Mouse (Mus musculus): ENCODE measurements at regions not wholly inside any gene's neighbourhood (a gene's known extent, or its start where the extent isn't known, plus 50 kb on each side); places are given as distances from the start of the nearest gene placed in this dataset.

DNA sequence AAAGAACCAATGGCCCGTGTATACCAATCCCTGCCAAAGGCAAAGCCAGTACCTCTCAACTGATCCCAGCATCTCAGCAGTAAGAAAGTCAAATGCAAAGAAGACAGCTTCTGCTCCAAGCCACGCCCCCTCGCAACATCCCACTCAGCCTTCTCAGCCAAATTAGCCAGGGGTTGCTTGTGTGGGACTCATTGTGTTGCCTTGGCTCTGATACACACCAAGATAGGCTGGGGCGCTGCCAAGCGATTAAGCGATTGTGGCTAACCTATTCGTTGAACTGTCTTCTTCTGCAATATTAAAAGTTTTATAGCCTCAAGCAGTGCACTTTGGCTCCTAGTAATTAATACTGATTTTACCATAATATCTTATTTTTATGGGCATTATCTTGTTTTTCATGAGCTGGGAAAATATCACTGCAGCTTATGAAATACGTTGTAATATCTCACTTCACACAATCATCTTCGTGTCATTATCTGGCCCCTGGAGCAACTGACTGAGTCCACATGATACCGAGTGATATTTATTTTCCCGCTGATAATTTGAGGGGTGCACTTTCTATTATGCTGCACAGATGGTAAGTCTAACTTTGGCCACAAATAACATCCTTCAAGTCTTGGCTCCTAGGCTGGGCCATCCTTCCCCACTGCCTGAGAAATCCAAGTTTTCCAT, 129.3 kb downstream of the Gm4791 start:
- Histone ChIP-seq H3K27ac (ENCODE audit: insufficient read depth, low read depth) (no peak overlapping the region), H3K9ac (ENCODE audit: insufficient read depth, low read depth) (no peak overlapping the region), H3K79me2 (replicated peaks; ENCODE audit: control insufficient read depth, extremely low read depth, insufficient read depth, poor library complexity, severe bottlenecking) (no peaks in the 10 kb centered on the region), H3K4me1 (ENCODE audit: control insufficient read depth in 1 of 2, insufficient read depth in 2 of 2) (no peaks in the 10 kb centered on the region), H3K36me3 (replicated peaks in 1 of 2; ENCODE audit: control insufficient read depth in 1 of 2, insufficient read depth in 1 of 2, low read length in 1 of 2) (no peaks in the 10 kb centered on the region), H3K9me3 (replicated peaks; ENCODE audit: low read length) (peaks cover 80% of the 10 kb centered on the region), H3K4me3 (replicated peaks in 1 of 3; ENCODE audit: low read depth in 2 of 3, low read length in 2 of 3, poor library complexity in 1 of 3) (no peak overlapping the region), H3K27me3 (replicated peaks) (no peaks in the 10 kb centered on the region), H3K4me2 (ENCODE audit: insufficient read depth, low read depth, poor library complexity, severe bottlenecking) (no peak overlapping the region)
- dilution Hi-C loops (cut with MboI; ENCODE audit: extremely low pct_ligation_motif_present, extremely low pct_unique_long_range_greater_than_20kb, low sequenced_read_pairs): no loop called here
- no peak for TF ChIP-seq ELF1 (IDR thresholded peaks at IDR 0.05; ENCODE audit: low read depth, low read length)
- TF ChIP-seq SMC3 (IDR thresholded peaks at IDR 0.05; ENCODE audit: low read depth, low read length): no peak
- no peak for TF ChIP-seq CHD1 (IDR thresholded peaks at IDR 0.05; ENCODE audit: low read depth, low read length)
- TF ChIP-seq NRF1 (IDR thresholded peaks at IDR 0.05; ENCODE audit: low read depth, low read length): no peak
- no peak for TF ChIP-seq KAT2A (IDR thresholded peaks at IDR 0.05; ENCODE audit: insufficient replicate concordance, low read length)
- TF ChIP-seq CHD2 (IDR thresholded peaks at IDR 0.05; ENCODE audit: low read length): no peak
- no peak for TF ChIP-seq PAX5 (IDR thresholded peaks at IDR 0.05; ENCODE audit: low read length)
- no peak for TF ChIP-seq JUN (IDR thresholded peaks at IDR 0.05; ENCODE audit: insufficient read depth, low read depth, low read length)
- TF ChIP-seq UBTF (IDR thresholded peaks at IDR 0.05; ENCODE audit: low read depth, low read length): no peak
- TF ChIP-seq JUND (conservative IDR thresholded peaks at IDR 0.05; ENCODE audit: low read depth, low read length): no peak
- TF ChIP-seq MAFK (IDR thresholded peaks at IDR 0.05; ENCODE audit: insufficient replicate concordance, low read length): no peak
- TF ChIP-seq MXI1 (IDR thresholded peaks at IDR 0.05; ENCODE audit: low read depth, low read length): no peak
- no peak for TF ChIP-seq HCFC1 (IDR thresholded peaks at IDR 0.05; ENCODE audit: low read depth, low read length)
- no peak for TF ChIP-seq SIN3A (IDR thresholded peaks at IDR 0.05; ENCODE audit: low read length)
- TF ChIP-seq CTCF (conservative IDR thresholded peaks at IDR 0.05 in 1 of 2, IDR thresholded peaks at IDR 0.05 in 1 of 2; ENCODE audit: low read depth in 2 of 2, low read length in 2 of 2): no peak
- TF ChIP-seq MAZ (IDR thresholded peaks at IDR 0.05; ENCODE audit: low read depth, low read length): no peak
- no peak for TF ChIP-seq IRF4 (IDR thresholded peaks at IDR 0.05; ENCODE audit: low read depth, low read length)
- TF ChIP-seq EP300 (IDR thresholded peaks at IDR 0.05; ENCODE audit: low read length): no peak
- no peak for TF ChIP-seq NELFE (IDR thresholded peaks at IDR 0.05; ENCODE audit: low read depth, low read length)
- TF ChIP-seq RCOR1 (conservative IDR thresholded peaks at IDR 0.05; ENCODE audit: low read depth, low read length): no peak
- DNase-seq (ENCODE audit: extremely low read depth): no peak
- in situ Hi-C loops (cut with MboI; ENCODE audit: low pct_ligation_motif_present, low pct_unique_long_range_greater_than_20kb, low sequenced_read_pairs): no loop called here

DNA sequence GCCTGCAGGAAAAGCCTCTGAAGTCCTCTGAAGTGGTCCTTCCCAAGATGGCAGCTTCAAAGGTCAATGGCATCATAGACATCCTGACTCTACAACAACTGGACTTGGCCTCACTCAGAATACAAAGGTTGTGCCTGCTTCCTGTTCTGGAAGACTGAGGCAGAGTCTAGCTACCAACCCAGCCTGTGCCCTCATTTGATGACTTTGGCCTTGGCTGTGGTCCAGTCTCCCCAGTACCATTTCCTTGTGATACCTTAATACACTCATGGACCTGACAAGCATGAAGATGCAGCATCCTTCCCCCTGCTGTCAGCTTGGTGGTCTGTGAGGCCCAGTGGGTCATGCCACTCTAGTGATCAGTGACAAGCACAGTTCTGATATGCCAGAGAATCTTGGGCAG, 130.6 kb downstream of the Gm4791 start:
- DNase-seq (ENCODE audit: extremely low read depth): no peak
- TF ChIP-seq TCF12 (IDR thresholded peaks at IDR 0.05; ENCODE audit: low read depth, low read length) (no peak), MAFK (IDR thresholded peaks at IDR 0.05; ENCODE audit: insufficient replicate concordance, low read length) (no peak), USF1 (IDR thresholded peaks at IDR 0.05; ENCODE audit: low read depth, low read length) (no peak), JUND (conservative IDR thresholded peaks at IDR 0.05; ENCODE audit: low read depth, low read length) (no peak), POLR2A (IDR thresholded peaks at IDR 0.05; ENCODE audit: low read depth, low read length) (no peak), E2F4 (IDR thresholded peaks at IDR 0.05; ENCODE audit: insufficient replicate concordance, low read depth, low read length) (no peak), MEF2A (IDR thresholded peaks at IDR 0.05; ENCODE audit: borderline replicate concordance, low read depth, low read length) (no peak), ETS1 (conservative IDR thresholded peaks at IDR 0.05; ENCODE audit: low read depth, low read length) (no peak), CHD2 (IDR thresholded peaks at IDR 0.05; ENCODE audit: low read length) (no peak), USF2 (conservative IDR thresholded peaks at IDR 0.05; ENCODE audit: low read depth, low read length) (no peak)
- no peak overlapping the region for H3K4me2 ChIP-seq (ENCODE audit: insufficient read depth, low read depth, poor library complexity, severe bottlenecking)
- no peaks in the 10 kb centered on the region for H3K4me1 ChIP-seq (ENCODE audit: control insufficient read depth in 1 of 2, insufficient read depth in 2 of 2)
- no peak overlapping the region for H3K4me3 ChIP-seq (replicated peaks in 1 of 3; ENCODE audit: low read depth in 2 of 3, low read length in 2 of 3, poor library complexity in 1 of 3)
- dilution Hi-C loops (cut with MboI; ENCODE audit: extremely low pct_ligation_motif_present, extremely low pct_unique_long_range_greater_than_20kb, low sequenced_read_pairs) (no loop called here), in situ Hi-C loops (cut with MboI; ENCODE audit: low pct_ligation_motif_present, low pct_unique_long_range_greater_than_20kb, low sequenced_read_pairs) (no loop called here)
- no peaks in the 10 kb centered on the region for H3K36me3 ChIP-seq (replicated peaks in 1 of 2; ENCODE audit: control insufficient read depth in 1 of 2, insufficient read depth in 1 of 2, low read length in 1 of 2)
- H3K9me3 ChIP-seq (replicated peaks; ENCODE audit: low read length): peaks cover 83% of the 10 kb centered on the region
- no peak overlapping the region for H3K27ac ChIP-seq (ENCODE audit: insufficient read depth, low read depth)
- no peaks in the 10 kb centered on the region for H3K27me3 ChIP-seq (replicated peaks)
- H3K9ac ChIP-seq (ENCODE audit: insufficient read depth, low read depth): no peak overlapping the region
- H3K79me2 ChIP-seq (replicated peaks; ENCODE audit: control insufficient read depth, extremely low read depth, insufficient read depth, poor library complexity, severe bottlenecking): no peaks in the 10 kb centered on the region
